Mouse (Mus musculus): ENCODE measurements at regions not wholly inside any gene's neighbourhood (a gene's known extent, or its start where the extent isn't known, plus 50 kb on each side); places are given as distances from the start of the nearest gene placed in this dataset.

DNA sequence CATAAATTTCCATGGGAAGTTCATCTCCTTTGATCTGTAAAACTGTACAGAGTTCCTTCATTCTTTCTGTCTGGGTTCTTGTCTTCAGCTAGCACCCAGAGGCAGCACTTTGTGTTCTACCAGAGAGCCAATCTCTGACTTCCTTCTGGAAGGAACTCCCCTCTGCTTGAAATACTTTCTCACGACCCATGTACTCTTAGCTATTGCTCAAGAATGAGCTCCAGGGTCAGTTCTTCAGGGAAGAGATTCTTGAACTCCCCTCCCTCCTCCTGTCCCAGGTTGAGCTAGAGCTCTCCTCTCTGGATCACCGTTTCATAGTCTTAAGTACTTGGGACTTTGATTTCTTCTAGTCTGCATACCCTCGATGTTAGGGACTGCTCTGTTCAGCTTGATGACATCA, 311.8 kb downstream of the Foxo1 start:
- DNase-seq, result no peak

DNA sequence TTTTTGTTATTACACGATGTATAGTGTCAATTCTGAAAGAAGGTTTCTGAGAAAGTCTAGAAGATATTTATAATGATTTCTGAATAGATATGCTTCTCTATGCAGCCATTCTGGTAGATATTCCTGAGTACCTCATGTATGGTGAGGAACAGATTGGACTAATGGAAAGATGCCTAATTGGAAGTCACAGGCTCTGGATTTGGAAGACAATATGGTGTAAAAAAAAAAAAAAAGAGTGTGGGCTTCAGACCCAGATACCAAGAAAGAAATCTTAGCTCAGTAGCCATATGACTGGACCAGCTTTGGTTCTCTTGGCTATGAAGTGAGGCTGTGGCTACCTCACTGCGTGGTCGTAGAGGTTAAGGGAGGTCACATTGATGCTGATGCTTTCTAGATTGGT, 311.0 kb downstream of the Foxo1 start:
- no peak for DNase-seq

DNA sequence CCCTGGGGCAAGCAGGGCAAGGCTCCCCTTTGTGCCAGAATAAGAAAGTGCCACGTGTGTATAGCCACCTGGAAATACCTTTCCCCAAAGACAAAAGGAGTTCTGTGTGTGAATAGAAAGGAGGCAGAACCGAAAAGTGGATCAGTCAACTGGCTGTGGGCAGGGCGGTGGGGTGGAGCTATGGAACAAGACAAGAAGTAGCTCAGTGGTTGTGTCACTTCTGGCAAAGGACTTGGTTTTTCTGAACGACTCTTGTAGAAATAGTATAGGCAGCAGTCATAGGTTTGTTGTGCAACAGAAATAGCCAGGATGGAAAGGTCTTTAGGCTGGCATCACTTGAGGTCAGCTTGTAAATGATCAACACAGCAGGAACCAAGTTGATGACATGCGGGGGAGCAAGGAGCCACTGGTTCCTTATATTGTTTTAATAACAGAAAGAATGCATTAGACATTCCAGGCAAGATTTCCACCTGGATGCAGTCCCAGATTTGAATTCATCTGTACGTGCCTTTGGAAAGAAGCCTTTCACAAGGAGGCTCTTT, 308.6 kb downstream of the Foxo1 start:
- no peak for DNase-seq

DNA sequence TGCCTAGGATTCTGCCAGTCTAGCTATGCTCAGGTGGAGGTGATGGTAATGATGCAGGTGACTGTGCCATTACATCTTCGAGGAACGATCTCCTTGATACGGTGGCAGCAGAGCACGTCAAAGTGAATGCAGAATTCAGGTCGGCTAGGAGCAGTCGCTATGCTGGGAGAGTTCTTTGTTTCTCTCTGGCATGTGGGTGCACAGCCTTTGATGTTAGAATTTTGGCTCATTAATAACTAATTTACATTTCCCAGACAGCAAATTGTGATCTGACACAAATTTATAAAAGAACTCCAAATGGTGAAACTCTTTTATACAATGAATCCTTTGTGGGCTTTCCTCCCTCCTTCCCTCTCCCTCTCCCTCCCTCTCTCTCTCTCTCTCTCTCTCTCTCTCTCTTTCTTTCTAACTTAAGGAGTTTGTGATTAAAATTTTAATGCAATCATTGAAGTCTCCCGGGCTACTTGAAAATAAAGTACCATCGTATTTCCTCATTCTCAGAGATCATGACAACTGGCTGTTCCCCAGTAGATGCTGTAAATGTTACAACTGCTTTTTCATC, 307.2 kb downstream of the Foxo1 start:
- DNase-seq, result no peak

DNA sequence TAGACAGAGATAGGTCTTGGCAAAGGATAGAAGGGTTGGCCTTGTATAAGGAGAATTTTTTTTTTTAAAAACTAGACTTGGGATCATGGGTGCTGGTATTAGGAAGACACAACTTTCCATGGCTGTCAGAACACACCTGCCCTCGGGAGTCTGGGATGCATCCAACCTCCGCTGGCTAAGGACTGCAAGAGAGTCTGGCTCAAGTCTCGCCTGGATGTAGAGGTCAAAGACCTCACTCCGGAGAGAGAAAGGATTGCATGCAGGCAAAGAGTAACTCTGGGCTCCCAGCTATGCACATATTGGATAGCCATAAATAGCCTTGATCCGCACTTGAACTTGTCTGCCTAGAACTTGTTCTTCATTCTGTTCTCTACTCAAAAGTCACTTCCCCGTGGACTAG, 306.2 kb downstream of the Foxo1 start:
- DNase-seq, result no peak

DNA sequence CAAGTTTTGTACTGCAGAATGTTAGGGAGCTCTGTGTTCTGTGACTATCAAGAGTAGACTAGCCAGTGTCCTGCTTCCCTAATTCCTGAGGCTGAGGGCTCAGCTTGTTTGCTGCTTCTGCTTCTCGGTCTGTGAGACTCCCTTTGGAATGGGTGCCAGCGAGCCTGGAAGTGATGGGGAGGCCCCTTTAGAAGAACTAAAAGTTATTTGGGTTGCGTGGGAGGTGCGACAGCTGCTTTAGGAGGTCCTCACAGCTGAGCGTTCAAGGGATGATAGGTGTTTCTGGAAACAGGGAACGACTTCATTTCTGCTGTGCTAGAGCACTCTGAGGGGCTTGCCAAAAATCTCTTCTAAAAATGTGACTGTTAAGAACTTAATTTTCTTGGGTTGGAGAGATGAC, 305.7 kb downstream of the Foxo1 start:
- no peak for DNase-seq

DNA sequence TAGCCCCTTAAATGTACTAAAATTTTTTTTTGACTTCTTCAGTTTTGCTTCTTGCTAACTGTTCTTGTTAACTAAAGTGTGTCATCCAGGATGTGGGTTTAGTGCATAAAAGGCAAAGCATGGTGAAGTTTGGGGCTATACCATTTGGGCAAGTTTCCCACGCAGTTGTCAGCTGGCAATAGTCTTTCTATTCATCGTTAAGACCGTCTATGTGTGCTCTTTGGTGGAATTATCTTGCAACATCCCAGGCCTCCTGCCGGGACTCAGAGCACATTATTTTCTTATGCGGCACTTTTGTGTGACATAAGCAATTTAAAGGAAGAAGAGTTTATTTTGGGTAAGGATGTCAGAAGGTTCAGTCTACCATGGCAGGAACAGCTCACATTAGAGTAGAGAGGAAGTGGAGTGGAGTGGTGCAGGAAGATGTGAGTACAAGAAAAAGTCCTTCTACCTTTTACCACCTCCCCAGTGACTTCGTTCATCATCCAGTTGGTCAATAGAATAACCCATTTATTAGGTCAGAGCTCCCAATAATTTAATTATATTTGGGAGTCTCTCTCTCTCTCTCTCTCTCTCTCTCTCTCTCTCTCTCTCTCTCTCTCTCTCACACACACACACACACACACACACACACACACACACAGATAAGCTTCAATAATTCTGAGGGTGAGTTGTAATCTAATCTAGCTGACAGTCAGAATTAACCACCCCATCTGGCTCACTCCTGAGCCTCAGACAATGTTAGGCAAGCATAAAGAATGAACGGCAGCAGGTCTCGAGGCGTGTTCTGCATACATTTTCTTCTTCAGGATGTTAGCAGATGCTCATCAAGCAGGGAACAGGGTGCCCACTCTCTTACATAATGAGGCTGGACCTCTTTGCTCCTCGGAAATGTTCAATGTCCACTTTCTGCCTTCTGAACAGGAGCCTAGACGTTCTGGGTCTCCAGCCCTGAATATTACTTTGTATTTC, 304.7 kb downstream of the Foxo1 start:
- DNase-seq, result no peak

DNA sequence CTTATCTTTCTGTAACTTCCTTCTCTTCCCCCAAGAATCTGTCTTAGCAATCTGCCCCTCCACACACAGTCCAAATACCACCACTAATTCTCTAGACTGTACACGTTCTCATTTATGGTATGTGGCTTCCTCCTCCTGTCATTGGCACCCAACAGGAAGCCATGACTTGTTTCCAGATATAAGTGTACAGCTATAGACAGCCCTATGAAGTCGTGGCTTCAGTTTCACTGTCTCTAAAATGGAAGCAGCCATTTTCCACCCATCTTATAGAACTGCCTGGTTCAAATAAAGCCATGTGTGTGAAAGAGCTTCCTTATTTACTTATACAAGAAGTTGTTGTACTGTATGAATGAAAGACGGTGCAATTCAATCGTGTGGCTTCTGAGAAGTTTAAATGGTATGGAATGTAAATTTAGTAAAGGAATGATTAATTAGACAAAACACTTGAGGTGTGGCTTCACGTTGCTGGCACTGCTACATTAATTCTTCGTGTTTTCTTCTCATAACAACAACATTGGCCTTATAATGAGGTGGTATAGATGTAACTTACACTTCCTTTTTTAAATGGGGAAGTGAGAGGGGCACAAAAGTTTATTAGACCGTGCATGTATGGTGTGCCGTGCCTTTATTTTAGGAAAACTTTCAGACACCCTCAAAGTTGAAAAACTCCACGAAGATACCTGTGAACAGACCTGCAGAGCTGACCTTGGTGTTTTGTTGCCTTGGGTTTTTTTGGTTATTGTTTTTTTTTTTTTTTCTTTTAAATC, 299.7 kb downstream of the Foxo1 start:
- no peak for DNase-seq

DNA sequence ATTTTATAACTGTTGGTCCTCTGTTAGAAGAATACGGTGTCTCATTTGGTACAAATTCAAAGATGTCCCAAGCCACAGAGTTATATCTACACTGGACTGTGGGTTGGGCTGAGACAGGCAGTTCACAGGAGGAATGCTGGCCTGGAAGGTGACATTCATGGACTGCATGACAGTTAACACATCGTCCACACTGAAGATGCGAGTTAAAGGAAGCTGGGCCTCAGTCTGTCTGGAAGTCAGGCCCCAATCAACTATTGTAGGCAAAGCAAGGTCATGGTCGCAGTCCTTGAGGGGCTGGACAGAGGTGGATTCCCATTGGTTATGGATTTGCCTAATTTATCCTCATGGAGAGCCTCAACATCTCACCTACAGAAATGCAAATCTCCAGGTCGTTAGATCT, 295.5 kb downstream of the Foxo1 start:
- no peak for DNase-seq

DNA sequence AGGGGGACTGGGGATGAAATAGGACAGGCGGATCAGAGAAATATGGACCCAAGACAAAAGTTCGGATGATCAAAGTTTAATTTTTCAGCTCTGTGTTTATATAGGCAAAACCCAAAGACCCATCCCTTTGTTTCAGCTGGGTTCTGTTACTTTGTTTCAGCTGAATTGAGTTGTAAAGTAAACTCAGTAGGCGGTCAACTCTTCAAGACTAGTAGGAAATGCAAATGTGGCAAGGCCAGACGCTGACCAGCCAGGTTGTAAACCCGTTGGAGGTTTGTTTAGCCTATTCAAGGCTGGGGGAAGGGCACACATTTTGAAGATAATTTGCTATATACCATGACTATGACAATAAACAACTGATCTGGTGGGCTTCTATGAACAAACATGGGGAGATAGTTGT, 294.7 kb downstream of the Foxo1 start:
- no peak for DNase-seq

DNA sequence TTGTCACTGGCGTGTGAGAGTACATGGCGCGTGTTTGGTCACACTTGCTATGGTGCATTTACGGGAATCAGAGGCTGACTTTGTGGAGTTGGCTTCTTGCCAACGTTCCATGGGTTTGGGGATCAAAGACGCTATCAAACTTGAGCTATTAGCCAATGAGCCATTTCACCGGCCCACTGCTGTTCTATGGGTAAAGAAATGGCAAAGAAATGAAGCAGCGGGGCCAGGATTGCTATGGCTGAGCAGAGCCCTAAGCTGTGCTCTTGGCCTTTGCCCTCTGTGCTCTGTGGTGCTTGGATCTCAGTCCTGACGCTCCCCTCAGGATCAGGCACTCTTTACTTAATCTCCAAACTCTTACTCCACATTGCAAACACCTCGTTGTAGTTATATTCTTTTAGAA, 291.3 kb downstream of the Foxo1 start:
- DNase-seq, result no peak

DNA sequence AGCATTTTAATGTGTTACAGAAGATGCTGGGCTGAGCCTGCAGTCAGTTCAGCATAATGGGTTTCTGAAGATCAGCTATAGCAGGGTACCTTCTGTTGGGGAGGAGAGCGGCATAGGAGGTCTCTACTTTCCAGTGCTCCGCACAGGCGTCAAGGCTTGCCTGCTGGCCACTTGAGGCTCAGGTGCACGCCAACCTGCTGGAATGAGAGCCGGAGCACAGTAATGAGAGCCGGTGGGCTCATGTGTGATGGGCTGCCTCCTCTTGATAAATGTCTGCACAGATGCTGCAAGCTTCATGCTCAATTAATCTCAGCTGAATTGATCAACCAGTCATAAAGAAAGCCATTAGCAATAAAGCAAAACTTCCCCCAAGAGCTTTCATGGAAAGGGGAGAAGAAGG, 290.6 kb downstream of the Foxo1 start:
- no peak for DNase-seq

DNA sequence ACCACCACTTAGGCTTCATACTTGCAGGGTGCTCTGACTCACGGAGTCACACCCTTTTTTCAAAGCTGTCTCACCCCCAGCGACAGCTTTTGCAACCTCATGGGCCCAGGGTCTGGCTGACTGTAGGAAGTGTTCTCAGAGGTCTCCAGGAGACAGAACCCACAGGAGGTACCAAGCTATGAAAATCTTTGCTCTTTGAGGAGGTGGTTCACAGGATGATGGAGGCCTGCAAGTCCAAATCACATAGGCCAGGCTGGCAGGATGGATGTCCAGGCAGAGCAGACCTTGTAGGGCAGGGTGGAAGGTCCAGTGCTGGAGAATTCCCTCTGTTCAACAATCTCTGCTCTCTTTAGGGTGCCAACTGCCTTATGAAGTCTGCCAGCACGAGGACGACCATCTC, 289.2 kb downstream of the Foxo1 start:
- DNase-seq, result no peak

DNA sequence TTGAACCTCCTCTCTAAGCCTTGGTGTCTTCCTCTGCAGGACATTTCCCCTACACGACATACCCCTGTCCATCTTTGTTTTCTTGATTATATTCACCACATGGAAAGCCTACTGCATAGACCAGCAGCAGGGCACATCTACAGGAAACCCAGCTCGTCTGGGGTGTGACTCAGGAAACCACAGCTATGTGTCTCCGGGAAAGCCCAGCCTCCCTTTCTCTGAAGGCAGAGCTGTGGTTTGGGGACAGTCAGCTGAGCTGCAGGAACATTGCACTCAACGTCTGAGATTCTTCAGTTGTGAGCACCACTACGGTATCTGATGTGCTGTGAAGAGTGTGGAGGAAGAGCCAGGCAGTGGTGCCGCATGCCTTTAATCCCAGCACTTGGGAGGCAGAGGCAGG, 286.9 kb downstream of the Foxo1 start:
- peak; percentile 30 for DNase-seq

DNA sequence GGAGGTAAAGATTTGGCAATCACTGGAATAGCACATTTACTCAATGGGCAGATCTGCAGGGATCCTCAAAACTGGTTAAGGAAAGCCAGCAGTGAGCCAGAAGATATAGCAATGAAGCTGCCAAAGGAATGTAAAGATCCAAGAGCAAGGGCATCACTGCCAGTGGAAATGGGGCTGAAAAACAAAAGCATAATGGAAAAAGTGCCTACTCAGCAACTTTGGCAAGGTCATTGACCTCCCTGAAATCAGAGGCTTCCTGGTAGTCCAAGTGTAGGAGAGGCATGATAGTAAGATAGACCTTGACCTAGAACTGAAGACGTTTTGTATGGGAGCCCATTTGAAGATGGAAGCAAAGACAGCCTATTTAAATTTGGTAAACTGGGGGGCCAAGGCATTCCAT, 286.4 kb downstream of the Foxo1 start:
- DNase-seq, result no peak

DNA sequence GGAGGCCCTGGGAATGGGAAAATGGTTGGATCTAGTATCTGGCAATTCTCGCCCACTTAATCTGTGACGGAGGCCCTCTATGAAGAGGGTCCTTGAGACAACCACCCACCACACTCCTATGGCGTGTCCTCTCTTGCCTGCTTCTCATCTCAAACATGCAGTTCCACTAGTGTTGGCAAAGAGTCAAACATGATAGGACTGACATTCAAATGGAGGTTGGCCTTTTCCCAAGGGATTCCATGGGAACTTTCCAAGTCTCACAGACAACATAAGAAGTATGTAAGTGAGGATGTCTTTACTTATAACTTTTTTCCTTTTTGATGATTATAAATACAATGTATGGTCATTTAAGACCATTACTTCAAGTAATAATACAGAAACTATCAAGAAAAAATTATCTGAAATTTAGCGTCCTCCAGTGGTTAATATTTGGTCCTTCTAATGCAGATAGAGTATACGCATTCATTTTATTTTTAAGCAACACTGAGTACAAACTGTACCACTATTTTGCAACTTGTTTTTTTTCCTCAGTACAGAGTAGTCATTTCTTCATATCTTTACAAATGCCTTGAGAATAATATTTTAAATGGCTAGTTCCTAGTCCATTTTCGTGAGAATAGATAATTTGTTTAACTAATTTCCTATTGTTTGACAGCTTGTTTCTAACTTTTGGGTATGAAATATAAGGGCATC, 280.2 kb downstream of the Foxo1 start:
- DNase-seq, result no peak

DNA sequence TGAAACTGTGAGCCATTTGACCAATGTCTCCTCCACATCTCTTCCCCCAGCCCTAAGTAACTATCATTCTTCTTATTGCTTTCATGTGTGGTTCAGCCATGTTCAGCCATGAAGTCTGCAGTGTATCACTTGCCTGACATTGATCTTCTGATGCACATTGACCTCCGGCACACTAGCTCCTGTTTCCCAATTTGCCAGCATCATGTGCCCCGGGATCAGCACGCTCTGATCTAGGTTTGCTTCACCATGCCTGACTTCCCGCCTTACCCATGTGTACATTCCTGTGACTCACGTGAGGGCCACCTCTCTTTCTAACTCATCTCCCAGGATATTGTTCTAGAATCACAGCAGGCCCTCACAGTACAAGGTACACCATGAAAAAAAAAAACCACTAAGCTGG, 277.9 kb downstream of the Foxo1 start:
- no peak for DNase-seq

DNA sequence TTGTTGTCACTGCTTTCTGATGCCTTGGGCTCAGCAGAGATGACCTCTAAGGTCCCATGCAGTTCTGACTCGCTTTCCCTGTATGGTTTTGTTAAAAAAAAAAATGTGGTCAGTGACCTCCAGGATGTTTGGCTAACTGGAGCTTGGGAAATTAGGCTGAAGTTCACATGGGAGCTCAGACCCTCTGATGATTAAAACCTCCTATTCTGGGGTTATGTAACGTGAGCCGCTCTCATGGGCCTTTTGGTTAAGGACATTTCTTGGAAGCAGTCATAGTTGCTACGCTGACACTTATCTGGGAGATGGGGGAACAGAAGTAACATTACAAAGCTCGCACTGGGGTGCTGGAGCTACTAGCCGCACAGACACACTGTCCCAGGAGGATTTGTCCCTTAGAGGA, 274.9 kb downstream of the Foxo1 start:
- DNase-seq, result no peak

DNA sequence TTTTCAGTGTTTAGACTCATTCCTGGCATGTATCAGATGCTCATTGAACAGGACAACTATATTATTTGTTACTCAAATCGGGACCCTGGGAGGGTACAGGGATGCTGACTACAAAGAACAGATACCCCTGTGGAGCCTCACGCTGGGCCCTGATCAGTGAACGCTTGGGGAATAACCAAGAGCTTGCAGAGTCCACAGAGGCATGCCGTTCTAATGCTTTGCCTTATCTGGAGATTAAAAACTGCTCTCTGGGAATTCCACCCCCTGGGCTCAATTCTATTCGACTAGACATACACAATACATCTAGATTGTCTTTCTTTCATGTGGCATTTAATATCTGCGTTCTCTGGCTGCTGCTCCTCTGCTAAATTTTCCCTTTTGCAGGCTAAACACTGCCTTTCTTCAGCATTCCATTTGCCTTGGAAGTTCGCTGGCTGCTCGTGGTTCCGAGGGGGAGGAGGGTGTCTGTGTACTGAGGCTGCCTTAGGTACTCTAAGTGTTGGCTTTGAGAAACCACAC, 272.8 kb downstream of the Foxo1 start:
- no peak for DNase-seq

DNA sequence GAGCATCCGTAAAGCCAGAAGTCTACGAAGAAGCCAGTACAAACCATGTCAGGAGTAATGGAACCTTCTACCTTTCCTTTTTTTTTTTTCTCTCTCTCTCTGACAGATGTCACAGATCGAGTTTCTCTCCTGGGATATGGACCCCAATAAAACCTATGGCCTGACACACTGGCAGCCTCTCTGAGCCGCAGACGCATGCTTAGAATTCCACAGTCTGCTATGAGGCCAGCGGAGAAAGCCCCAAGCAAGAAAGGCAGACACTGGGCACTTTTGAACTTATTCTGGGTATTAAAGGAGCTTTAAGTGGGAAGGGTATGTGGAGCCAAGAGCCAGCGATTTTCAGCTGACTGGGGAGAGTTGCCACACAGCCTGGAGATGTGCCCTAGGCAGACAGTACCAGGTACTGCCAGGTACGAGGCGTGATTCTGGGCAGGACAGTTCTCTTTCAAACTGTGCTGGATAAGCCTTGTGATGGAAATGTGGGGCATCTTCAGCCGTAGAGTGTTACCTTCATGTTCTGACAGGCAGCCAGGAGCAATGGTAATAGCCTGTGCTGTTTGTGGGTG, 271.8 kb downstream of the Foxo1 start:
- DNase-seq, result no peak

DNA sequence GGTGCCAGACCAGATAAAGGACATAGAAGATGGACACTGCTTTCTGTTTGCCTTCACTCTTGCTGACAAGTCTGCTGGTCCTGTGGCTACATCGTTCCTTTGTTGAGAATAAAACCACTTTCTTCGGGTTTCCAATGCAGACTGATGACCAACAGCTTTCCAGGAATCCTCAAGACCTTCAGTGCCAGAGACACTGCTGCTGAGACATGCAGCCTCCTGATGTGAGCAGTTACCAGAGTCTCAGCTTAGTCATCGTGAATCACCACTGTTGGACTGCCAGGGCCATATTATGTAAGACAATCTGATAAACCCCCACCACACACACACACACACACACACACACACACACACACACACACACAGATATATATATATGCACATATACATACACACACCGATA, 270.2 kb downstream of the Foxo1 start:
- no peak for DNase-seq

DNA sequence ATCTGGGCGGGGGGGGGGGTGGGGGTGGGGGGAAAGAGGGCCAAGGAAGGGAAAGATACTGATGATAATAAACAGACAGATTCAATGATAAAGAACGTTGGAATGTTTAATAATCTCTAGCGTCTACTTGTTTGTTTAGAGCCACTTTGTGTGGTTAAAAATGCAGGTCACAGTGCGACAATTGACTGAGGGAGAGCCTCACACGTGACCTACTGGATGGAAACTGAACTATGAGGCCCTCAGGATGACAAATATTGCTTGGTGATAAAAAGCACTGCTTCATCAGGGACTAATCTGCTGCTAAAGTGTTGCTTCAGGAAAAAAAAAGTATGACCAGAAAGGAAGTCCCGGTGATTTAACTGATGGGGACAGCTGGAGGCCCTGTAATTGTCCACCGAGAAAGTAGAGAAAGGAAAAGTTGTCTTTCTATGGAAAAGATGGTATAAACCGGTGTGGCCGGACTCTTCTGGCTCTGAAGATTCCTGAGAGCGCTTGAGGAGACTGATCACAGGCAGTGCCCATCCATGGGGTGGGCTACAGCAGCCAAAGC, 269.3 kb downstream of the Foxo1 start:
- DNase-seq, result no peak
